Mouse (Mus musculus) mouse embryonic stem cell (cell line): Measurements from ENCODE around the gene Mphosph10.

Source experiments
- in situ Hi-C, 2 experiments: fragments of 300-500 bp; cut with MboI; formaldehyde crosslinking; loops; 1 replicate in 1 of 2; 3 replicates in 1 of 2; pipeline ENCODE4 v1.14.3; 2019 to 2020; ENCODE audit warnings: low sequenced_read_pairs in 2 of 2, low pct_unique_long_range_greater_than_20kb in 1 of 2, mixed read lengths in 1 of 2; ENCODE audit not compliant: unreplicated experiment in 1 of 2

The Mphosph10 gene

GRCm38 (mm10) chr7:64392122-64392818 lies at the start of gene Mphosph10, which contains the start of gene Mcee:
Gene Mphosph10 (minus strand): TSS chr7:64392268.
Gene Mcee (plus strand): TSS chr7:64392607.
- in situ Hi-C loops: no loop called here

GRCm38 (mm10) chr7:64440519-64440918 lies 48.5 kb upstream of the Mphosph10 start:
- in situ Hi-C loops: loop anchor here (10.0 to 25.0 kb wide), 3 partner anchors 74 to 272 kb away; no protein-coding TSS in a partner anchor

- in situ Hi-C loops: loop anchor here (10.0 to 25.0 kb wide), 3 partner anchors 75 to 272 kb away; no protein-coding TSS in a partner anchor
These were observed 47.8 kb upstream of the Mphosph10 start for GRCm38 (mm10) chr7:64439595-64440518.

DNA sequence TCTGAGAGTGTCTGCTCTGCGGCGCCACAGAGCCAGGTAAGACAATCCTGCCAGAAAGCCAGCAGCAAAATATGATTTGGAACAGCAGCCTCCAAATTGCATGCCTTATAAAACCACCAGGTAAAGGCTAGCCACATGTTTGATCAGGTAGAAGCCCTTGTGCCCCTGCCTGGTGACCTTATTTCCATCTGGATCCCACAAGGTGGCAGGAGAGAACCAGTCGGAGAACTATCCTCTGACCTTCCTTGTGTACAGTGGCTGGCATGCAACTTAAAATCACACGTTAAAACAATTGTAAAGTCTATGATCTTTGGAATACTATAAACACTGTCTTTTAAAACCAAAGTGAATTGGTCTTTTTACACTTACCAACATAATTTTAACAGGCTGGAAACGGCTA lies 32.8 kb upstream of the Mphosph10 start:
- in situ Hi-C loops: loop anchor here (25.0 kb wide), 2 partner anchors 112 to 287 kb away; no protein-coding TSS in a partner anchor

GRCm38 (mm10) chr7:64403989-64404388 lies 11.9 kb upstream of the Mphosph10 start:
- in situ Hi-C loops: no loop called here

DNA sequence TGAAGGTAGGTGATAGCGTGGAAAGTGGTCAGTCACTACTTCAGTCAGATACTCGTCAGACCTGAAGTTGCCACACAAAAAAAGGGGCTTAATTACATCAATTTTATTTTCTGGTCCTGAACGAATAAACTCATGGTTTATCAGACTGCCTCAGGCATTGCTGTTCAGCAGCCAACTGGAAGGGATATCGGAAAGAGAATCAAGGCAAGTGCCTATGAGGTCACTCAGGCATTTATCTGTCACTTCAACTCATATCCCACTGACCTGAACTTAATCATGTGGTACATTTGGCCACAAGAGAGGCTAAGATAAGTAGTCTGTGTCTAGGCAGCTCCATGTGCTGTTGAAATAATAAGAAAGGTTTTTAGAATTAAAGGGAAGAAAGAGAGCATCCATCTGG lies 10.4 kb upstream of the Mphosph10 start:
- in situ Hi-C loops: no loop called here

DNA sequence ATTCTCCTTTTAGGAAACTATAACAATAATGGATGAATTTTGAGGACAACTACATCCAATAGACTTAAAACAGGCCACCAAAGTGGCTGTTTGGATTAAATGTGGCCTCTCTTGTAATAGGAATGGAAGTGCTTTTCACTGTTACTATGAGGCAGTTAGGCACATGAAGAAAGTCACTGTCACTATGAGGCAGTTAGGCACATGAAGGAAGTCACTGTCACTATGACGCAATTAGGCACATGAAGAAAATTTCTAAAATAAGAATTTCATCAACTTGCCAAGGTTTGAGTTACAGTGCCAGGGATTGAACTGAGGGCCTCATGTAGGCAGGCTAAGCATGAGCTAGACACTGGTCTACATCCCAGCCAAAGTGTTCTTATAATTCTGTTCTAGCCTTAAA lies 8.7 kb upstream of the Mphosph10 start:
- in situ Hi-C loops: no loop called here

GRCm38 (mm10) chr7:64392819-64393151 lies 717 bp upstream of the Mphosph10 start:
- in situ Hi-C loops: no loop called here

GRCm38 (mm10) chr7:64391479-64391878 lies 589 bp downstream of the Mphosph10 start:
- in situ Hi-C loops: no loop called here

- in situ Hi-C loops: no loop called here
These were observed 18.1 kb downstream of the Mphosph10 start, which contains the start of gene Fan1 for GRCm38 (mm10) chr7:64373830-64374562. Gene Fan1 (minus strand): TSS chr7:64374095.

GRCm38 (mm10) chr7:64373147-64373829 lies 18.8 kb downstream of the Mphosph10 start:
- in situ Hi-C loops: no loop called here

DNA sequence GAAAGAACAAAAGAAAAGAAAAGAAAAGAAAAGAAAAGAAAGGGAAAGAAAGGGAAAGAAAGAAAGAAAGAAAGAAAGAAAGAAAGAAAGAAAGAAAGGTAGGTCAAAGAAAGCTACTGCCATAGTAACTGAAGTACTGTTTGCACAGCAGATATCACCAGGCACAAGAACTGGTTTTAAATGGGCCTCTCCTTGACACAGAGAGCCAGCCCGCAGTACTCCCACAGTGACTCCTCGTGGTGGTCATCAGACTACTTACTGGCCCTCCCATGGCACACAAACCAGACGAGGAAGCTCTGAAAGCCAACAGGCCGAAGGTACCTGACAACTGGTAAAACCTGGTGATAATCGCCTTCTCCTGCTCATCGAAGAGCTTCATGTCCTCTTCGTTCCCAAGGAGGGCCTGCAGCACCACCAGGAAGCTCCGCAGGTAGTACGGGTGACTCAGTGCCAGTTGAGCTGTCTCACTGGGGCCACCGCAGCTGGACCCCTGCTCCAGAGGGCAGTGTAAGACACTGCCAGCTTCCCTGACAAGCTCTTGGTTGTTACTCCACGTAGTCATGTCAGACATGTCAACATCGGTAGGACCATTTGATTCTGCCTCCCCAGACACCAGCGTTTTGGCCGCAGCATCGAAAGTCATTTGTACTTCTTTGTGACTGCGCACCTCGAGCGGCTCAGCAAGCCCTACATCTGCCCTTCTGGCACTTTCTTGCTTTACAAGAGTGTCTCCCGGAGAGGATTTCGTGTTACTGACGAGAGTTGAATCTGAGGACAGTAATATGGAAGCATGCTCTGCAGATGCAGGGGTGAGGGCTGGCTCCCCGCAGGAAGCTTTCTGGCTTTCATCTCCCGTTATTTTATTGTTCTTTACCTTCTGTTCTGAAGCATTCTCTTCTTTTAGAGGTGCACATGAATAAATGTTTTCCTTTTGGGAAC lies 19.9 kb downstream of the Mphosph10 start:
- in situ Hi-C loops: no loop called here

- in situ Hi-C loops: no loop called here
These were observed 22.2 kb downstream of the Mphosph10 start for GRCm38 (mm10) chr7:64369841-64370240.

- in situ Hi-C loops: no loop called here
These were observed 26.2 kb downstream of the Mphosph10 start for GRCm38 (mm10) chr7:64365863-64366262.

DNA sequence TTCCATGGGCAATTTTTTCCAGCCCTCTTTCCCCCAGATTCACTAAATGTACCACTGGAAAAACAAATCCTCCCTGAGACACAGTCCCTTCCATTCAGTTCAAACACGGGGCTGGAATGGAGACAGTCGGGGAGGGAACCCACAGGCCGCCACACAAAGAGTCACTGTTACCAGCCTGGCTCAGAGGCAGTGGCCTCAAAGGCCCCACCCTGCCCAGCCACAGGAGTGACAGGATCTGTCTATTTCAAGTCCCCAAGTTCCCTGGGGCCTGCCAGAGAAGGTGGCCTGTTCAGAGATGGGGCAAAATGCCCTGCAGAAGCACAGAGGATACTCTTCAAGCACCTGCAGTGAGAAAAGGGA lies 31.5 kb downstream of the Mphosph10 start:
- in situ Hi-C loops: no loop called here

GRCm38 (mm10) chr7:64359943-64360585 lies 32.0 kb downstream of the Mphosph10 start:
- in situ Hi-C loops: no loop called here

DNA sequence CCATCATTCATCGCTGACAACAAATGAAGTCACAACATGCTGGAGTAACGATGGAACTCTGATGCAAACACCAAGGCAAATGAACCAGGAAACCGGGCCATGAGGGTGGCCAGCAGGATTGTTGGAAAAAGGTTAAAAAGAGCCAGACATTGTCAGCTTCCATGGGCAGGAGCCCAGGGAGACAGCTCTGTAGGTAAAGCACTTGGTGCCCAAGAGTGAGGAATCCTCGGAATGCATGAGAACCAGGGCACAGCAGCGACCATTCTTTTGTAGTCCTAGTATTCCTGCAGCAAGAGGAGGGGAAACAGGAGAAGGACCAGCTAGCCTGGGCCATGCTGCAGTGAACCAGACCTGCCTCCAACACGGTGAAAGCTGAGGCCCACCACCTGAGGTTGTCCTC lies 33.4 kb downstream of the Mphosph10 start:
- in situ Hi-C loops: no loop called here
